Mouse (Mus musculus) left cerebral cortex, adult 8-10 months (tissue): ENCODE data around the gene Cyb5r2. TPM values are rescaled to one million over a fixed set of nuclear protein-coding genes. Genes with fewer than 3 reads are reported as not detected.

Experiments used
- DNase-seq, 2 experiments: peaks; one replicate each; pipeline ENCODE4 v3.0.0; 2022; ENCODE audit warnings: low spot score in 2 of 2
- total RNA-seq, 4 experiments: library from RNA; stranded (reverse); gene quantifications; 2 replicates each; pipeline ENCODE4 v1.2.4; 2022

Gene Cyb5r2
- under 1 TPM; 0.11 to 0.63 (median 0.40) TPM for total RNA-seq

- no peak for DNase-seq
Measured at GRCm38 (mm10) chr7:107757308-107758151, at the start of gene Cyb5r2. Cyb5r2 (minus strand) TSS chr7:107758032.

- no peak for DNase-seq
Measured at GRCm38 (mm10) chr7:107802138-107802537, 44.3 kb upstream of the Cyb5r2 start.

DNA sequence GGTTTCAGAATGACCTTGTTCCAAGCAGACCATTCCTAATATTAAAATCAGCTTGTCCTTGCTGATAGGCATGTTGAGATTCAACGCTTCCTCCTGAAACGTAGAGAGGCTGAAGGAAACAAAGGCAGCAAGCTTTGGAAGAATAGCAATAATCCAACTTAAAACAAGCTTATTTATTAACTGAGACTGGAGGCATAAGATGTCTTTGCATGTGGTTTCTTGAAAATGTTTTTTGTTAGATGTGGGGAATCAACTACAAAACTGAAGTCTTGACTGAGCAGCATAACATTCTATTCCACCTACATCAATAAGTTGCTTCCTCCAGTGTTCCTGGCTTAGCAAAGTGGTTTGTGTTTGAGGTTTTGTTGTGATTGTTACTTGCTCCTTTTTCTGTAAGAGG is 43.3 kb upstream of the Cyb5r2 start, which contains the start of gene Ovch2:
TSS of gene Ovch2 (minus strand) at position 101 of the 400 bp plus-strand sequence.
- DNase-seq: no peak

DNA sequence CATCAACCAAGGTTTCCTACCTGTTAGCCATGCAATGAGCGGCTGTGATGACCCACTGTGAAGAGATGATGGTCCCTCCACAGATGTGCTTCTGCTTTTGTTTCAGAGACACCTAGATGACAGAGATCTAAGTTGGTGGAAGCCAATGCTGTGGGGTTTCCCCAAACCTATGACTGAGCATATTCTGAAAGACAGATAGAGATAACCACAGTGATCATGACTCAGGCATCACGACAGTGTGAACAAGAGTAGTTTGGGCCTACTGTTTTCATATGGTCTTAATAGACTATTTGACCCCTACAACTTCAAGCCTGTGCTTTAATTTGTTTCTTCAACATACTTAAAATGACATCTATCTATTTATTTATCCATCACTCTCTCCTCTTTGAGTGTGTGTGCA is 38.7 kb upstream of the Cyb5r2 start:
- no peak for DNase-seq

- no peak for DNase-seq
Measured at GRCm38 (mm10) chr7:107787977-107788620, 30.3 kb upstream of the Cyb5r2 start.

DNA sequence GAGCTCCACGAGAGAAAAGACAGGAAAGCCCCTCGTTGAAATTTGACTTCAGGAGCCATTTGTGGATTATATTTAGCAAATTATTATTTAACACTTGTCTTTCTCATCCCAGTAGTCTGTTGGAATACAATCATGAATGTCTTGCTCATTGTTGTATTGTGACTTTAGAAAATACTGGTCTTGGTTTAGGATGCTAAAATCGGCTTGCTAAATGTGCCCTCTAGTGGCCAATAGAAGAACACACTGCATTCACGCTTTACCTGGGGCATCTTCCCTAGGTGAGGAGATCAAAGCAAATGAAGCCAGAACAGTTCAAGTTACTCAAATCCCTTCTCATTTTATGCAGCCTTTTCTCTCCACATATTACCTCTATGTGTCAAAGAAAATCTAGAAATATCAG is 21.8 kb upstream of the Cyb5r2 start:
- no peak for DNase-seq

- DNase-seq: no peak
Measured at GRCm38 (mm10) chr7:107778216-107778615, 20.4 kb upstream of the Cyb5r2 start.

- no peak for DNase-seq
Measured at GRCm38 (mm10) chr7:107770812-107771211, 13.0 kb upstream of the Cyb5r2 start.

DNA sequence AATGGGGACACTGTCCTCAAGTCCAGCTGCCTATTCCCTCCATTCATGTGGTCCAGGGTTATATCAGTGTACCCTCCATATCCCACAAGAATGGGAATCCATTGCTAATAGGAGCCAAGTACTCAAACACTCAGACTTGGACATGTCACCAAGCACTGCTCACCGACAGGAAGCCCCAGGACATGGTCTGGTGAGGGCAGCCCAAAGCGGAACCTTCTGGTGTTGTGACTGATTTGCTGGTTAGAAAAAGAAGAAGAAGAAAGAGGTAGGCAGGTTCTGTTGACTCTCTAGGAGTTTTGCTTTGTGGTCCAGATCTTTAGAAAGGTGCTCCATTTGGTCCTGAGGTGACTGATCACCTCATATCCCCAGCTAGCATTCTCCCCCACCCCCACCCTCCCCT is 1.1 kb downstream of the Cyb5r2 start:
- no peak for DNase-seq

DNA sequence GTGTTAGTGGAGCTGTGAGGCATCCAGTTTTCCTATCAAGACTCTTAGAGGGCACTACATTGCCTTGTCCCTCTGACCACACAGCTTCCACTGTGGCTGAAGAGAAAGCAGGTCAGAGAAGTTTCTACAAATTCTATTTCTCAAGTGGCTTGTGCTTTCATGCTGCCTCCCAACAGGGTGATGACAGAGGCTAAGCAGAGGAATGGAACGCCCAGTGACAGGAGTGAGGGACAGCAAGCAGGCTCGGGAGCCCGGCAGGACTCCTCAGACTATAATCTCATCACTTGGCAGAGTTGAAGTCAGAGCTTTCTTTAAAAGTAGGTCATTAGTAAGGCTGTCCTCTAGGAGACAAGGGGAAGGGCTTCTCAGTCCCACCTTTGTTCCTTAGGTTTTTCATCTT is 1.9 kb downstream of the Cyb5r2 start:
- no peak for DNase-seq

DNA sequence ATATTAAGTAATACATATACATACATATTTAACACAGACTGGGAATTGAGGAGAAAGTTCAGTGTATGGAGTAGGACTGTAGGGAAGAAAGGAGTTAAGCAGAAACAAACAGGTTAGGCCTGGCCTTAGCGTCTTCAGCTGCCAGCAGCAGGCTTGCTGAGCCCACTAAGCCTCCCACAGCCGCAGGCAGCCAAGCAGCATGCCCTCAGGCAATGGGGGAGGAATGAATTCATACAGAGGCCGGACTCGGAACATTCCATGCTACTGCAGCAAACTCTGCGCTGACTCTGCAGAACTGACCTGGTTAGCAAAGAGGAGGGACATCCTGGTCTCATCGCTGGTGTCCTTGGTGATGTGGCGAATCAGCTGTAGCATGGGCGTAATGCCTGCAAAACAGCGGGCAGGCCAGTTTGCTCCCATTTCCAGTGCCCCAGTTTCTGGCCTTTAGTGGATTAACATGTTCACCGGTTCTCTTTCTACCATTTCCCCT is 5.8 kb downstream of the Cyb5r2 start:
- no peak for DNase-seq

GRCm38 (mm10) chr7:107749721-107750120 is 8.1 kb downstream of the Cyb5r2 start:
- DNase-seq: no peak

- no peak for DNase-seq
Measured at GRCm38 (mm10) chr7:107749270-107749669, 8.6 kb downstream of the Cyb5r2 start.

DNA sequence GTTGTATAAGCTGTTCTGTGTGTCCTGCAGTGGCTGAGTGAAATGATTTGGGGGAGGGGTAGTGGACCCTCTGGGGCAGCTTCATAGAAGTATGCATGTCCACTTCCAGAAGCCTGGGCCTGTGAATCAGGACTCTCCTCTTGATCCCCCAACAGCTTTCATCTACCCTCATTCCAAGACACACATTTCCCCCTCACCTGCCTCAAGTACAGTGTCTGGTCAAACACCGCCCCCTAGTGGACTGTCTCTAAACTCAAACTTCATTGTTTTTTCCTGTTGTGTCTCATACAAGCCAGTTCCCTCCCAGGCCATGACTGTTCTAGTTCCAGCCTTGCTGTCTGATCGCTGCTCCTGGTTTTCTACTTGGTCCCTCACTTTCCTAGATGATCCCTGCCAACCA is 9.9 kb downstream of the Cyb5r2 start:
- no peak for DNase-seq

GRCm38 (mm10) chr7:107747476-107747875 is 10.4 kb downstream of the Cyb5r2 start:
- no peak for DNase-seq

DNA sequence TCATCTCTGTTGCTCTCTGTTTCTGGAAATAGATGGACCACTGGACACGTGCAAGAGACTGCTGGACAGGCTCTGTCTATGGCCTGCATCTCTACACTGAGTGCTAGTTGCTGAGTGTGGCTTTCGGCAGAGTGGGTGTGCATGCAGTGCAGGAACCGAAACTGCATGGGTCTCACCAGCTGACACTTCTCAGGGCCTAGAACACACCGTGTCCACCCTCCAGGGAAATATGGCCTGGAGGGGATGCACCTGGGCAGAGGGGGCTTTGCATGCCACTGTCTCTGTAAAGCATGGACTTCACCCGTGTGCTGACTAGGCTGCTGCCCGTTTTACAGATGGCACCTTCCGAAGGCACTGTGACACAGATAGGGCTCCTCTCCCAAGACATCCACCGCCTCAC is 11.8 kb downstream of the Cyb5r2 start:
- DNase-seq: no peak

DNA sequence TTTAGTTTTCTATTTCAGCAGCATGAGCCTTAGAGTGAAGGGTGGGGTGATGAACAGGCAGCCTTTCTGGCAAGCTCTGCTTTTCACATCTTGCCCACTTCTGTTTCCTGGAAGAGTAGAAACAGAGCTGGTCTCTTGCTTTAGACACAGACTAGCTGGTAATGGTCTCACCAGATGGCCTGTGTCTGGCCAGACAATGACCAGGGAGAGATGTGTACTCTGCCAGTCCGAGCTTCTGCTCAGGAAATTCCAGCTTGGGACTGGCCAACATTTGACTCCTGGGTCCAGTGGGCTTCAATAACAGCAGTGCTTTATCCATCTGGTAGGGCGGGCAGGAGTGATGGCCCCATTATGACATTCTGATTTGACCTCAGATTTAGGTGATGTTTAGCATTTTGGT is 12.7 kb downstream of the Cyb5r2 start:
- no peak for DNase-seq

- DNase-seq: no peak
Measured at GRCm38 (mm10) chr7:107744454-107744853, 13.4 kb downstream of the Cyb5r2 start.

- DNase-seq: no peak
Measured at GRCm38 (mm10) chr7:107742963-107743465, 14.8 kb downstream of the Cyb5r2 start.

GRCm38 (mm10) chr7:107738726-107739125 is 19.1 kb downstream of the Cyb5r2 start:
- DNase-seq: no peak

DNA sequence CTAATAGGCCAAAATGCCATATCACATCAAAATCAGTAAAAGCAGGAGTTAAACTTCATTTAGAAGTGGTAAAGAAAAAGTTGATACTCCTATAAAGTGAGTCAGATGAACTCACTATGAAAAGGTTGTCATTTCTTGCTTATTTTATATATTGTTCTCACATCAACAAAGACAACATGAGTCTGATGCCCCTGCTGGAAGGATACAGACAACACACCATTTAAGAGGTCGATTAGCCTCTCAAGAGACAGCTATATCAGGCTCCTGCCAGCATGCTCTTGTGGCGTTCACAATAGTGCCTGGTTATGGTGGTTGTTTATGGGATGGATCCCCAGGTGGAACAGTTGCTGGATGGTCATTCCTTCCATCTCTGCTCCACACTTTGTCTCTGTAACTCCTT is 24.7 kb downstream of the Cyb5r2 start:
- no peak for DNase-seq

DNA sequence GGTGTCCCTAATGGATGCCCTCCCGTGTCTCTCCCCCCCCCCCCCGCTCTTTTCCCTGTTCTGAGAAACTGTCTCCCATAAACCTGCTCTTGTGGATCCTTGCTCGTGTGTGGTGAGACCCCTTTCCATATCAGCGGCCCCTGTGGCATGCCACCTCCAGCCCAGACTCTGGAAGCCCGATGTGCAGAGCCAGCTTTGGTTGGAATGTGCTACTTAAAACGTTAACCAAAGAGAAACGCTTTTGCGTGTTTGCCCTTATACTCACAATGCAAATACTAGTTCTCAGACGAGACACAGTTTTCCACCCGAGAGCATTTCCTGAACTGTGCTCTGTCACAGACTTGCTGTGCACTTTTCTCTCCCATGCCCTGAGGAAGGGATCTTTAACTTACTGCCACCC is 27.2 kb downstream of the Cyb5r2 start:
- no peak for DNase-seq
